Mouse (Mus musculus): ENCODE measurements around the gene Astn1. TPM values are rescaled to one million over a fixed set of nuclear protein-coding genes. Genes with fewer than 3 reads are reported as not detected.

Gene Astn1
- polyA plus RNA-seq, 1 experiment from 2014 or later: 2.6 TPM

DNA sequence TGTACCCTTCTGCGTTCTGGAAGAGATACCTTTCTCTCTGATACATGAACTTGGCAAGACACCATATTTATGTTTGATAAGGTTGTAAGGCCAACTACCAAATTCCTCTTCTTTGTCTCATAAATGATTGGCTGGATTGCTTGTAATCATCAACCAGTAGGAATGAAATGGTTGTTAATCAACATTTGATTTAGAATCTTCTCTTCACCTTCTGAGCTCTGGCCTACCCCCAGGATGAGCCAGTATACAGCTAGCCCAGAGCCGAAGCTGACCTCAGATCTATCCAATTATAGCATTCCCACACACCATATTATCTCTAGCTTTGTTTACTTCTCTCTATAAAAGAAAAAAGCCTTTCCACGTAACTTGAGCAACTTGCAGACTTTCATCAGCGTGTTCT, 270.9 kb downstream of the Astn1 start:
- ATAC-seq (replicated peaks; ENCODE audit: insufficient number of reproducible peaks, low FRiP score, low TSS enrichment): no peak
- no peaks in the 10 kb centered on the region for H3K36me3 ChIP-seq (ENCODE audit: control insufficient read depth, insufficient read depth, low read length)
- H3K4me3 ChIP-seq (ENCODE audit: low read depth, low read length): no peak overlapping the region
- 65% methylated on average over 4 of the region's 4 CpGs for WGBS (ENCODE audit: insufficient replicate concordance)
- H3K9ac ChIP-seq (ENCODE audit: low read depth, low read length): no peak overlapping the region
- no peak overlapping the region for H3K27ac ChIP-seq (ENCODE audit: low read depth, low read length)
- no peaks in the 10 kb centered on the region for H3K27me3 ChIP-seq (ENCODE audit: control insufficient read depth, insufficient read depth, low read length)
- no peaks in the 10 kb centered on the region for H3K4me1 ChIP-seq (ENCODE audit: control insufficient read depth, insufficient read depth, low read length)
- no peaks in the 10 kb centered on the region for H3K9me3 ChIP-seq (replicated peaks; ENCODE audit: control insufficient read depth, low read length)
- no peak overlapping the region for H3K4me2 ChIP-seq

DNA sequence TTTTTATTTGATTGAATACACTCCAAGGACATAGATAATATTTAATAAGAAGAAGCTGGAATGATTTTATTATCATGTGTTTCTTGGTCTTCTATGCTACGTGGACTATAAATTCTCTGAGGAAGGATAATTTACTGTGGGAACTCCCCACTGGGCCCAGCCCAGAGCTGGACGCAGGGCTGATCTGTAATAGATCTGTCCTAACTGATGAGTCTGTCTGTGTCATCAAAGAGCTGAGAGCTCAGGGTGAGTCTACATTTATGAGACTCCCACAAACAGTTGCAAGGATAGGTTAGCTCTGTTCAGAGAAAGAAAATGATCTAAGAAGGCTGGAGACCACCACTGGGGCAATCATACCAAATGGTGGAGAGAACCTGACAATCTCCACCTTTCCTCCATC, 271.4 kb downstream of the Astn1 start:
- H3K9ac ChIP-seq (ENCODE audit: low read depth, low read length): no peak overlapping the region
- H3K4me3 ChIP-seq (ENCODE audit: low read depth, low read length): no peak overlapping the region
- no peaks in the 10 kb centered on the region for H3K9me3 ChIP-seq (replicated peaks; ENCODE audit: control insufficient read depth, low read length)
- H3K36me3 ChIP-seq (ENCODE audit: control insufficient read depth, insufficient read depth, low read length): no peaks in the 10 kb centered on the region
- no peaks in the 10 kb centered on the region for H3K4me1 ChIP-seq (ENCODE audit: control insufficient read depth, insufficient read depth, low read length)
- ATAC-seq (replicated peaks; ENCODE audit: insufficient number of reproducible peaks, low FRiP score, low TSS enrichment): no peak
- no peak overlapping the region for H3K27ac ChIP-seq (ENCODE audit: low read depth, low read length)
- 79% methylated on average over 2 of the region's 2 CpGs for WGBS (ENCODE audit: insufficient replicate concordance)
- H3K27me3 ChIP-seq (ENCODE audit: control insufficient read depth, insufficient read depth, low read length): no peaks in the 10 kb centered on the region
- no peak overlapping the region for H3K4me2 ChIP-seq

DNA sequence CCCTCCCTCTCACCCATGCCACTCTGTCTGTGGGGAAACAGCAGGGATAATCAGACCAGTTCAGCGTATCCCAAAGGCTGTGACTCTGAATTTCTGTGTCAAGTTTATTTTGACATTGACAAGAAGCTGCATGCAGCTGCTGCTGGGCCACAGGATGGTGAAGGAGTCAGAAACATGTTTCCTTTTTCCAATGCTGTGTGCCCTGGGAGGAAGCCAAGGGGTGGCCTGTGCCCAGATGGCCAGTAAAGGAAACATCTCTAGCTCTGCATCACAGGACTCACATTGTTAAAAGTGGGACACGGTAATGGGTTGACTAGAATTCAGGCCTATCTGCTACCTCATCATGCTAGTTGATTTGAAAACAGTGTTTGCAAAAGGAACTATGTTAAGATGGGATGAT, 279.2 kb downstream of the Astn1 start:
- Histone ChIP-seq H3K4me1 (ENCODE audit: control insufficient read depth, insufficient read depth, low read length) (no peaks in the 10 kb centered on the region), H3K4me3 (ENCODE audit: low read depth, low read length) (no peak overlapping the region), H3K9me3 (replicated peaks; ENCODE audit: control insufficient read depth, low read length) (no peaks in the 10 kb centered on the region), H3K9ac (ENCODE audit: low read depth, low read length) (no peak overlapping the region), H3K27ac (ENCODE audit: low read depth, low read length) (no peak overlapping the region), H3K36me3 (ENCODE audit: control insufficient read depth, insufficient read depth, low read length) (no peaks in the 10 kb centered on the region), H3K4me2 (no peak overlapping the region), H3K27me3 (ENCODE audit: control insufficient read depth, insufficient read depth, low read length) (no peaks in the 10 kb centered on the region; the same call in 1 of the 2 replicates)
- no peak for ATAC-seq (replicated peaks; ENCODE audit: insufficient number of reproducible peaks, low FRiP score, low TSS enrichment)
- WGBS (ENCODE audit: insufficient replicate concordance): 77% methylated on average over 2 of the region's 2 CpGs

DNA sequence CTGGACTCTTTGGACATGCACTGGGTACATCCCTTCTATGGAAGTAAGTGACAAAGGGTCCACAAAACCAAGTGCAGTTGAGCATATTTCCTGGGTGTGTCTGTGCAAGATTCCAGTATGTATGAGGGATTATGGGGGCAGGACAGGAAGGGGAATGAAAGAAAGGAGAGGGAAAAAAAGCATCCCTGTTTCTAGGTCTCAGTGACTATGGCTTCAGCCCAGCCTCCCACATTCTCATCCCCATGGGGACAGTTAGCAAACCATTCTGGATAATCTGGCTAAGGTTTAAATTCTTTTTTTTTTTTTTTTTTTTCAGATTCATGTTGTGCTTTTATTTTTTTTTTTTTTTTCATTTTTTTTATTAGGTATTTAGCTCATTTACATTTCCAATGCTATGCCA, 280.2 kb downstream of the Astn1 start:
- H3K9ac ChIP-seq (ENCODE audit: low read depth, low read length): no peak overlapping the region
- ATAC-seq (replicated peaks; ENCODE audit: insufficient number of reproducible peaks, low FRiP score, low TSS enrichment): no peak
- H3K4me1 ChIP-seq (ENCODE audit: control insufficient read depth, insufficient read depth, low read length): no peaks in the 10 kb centered on the region
- H3K9me3 ChIP-seq (replicated peaks; ENCODE audit: control insufficient read depth, low read length): no peaks in the 10 kb centered on the region
- no peaks in the 10 kb centered on the region for H3K36me3 ChIP-seq (ENCODE audit: control insufficient read depth, insufficient read depth, low read length)
- no peaks in the 10 kb centered on the region; the same call in 1 of the 2 replicates for H3K27me3 ChIP-seq (ENCODE audit: control insufficient read depth, insufficient read depth, low read length)
- no peak overlapping the region for H3K27ac ChIP-seq (ENCODE audit: low read depth, low read length)
- no peak overlapping the region for H3K4me2 ChIP-seq
- H3K4me3 ChIP-seq (ENCODE audit: low read depth, low read length): no peak overlapping the region

DNA sequence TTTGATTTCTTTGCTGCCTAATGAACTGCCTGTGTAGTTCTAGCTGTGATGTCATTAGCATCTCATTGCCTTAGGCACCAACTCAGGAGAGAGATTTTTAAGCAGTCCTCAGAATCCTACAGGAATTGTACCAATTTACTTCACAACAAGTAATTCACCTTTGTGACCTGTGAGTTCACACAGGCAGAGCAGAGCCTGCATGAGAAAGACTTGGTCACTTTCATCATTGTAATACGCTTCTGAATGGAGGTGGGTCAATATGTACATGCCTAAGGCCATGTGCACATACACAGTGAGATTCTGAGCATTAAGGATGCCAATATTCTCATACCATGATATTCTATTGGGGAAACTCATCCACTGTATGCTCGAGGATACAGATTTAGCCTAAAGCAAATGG, 290.7 kb downstream of the Astn1 start:
- no peaks in the 10 kb centered on the region for H3K36me3 ChIP-seq (ENCODE audit: control insufficient read depth, insufficient read depth, low read length)
- H3K4me1 ChIP-seq (ENCODE audit: control insufficient read depth, insufficient read depth, low read length): no peaks in the 10 kb centered on the region
- 64% methylated on average over 2 of the region's 2 CpGs for WGBS (ENCODE audit: insufficient replicate concordance)
- no peaks in the 10 kb centered on the region for H3K9me3 ChIP-seq (replicated peaks; ENCODE audit: control insufficient read depth, low read length)
- ATAC-seq (replicated peaks; ENCODE audit: insufficient number of reproducible peaks, low FRiP score, low TSS enrichment): no peak
- H3K9ac ChIP-seq (ENCODE audit: low read depth, low read length): no peak overlapping the region
- H3K27ac ChIP-seq (ENCODE audit: low read depth, low read length): no peak overlapping the region
- no peak overlapping the region for H3K4me3 ChIP-seq (ENCODE audit: low read depth, low read length)
- no peak overlapping the region for H3K4me2 ChIP-seq
- H3K27me3 ChIP-seq (ENCODE audit: control insufficient read depth, insufficient read depth, low read length): no peaks in the 10 kb centered on the region

DNA sequence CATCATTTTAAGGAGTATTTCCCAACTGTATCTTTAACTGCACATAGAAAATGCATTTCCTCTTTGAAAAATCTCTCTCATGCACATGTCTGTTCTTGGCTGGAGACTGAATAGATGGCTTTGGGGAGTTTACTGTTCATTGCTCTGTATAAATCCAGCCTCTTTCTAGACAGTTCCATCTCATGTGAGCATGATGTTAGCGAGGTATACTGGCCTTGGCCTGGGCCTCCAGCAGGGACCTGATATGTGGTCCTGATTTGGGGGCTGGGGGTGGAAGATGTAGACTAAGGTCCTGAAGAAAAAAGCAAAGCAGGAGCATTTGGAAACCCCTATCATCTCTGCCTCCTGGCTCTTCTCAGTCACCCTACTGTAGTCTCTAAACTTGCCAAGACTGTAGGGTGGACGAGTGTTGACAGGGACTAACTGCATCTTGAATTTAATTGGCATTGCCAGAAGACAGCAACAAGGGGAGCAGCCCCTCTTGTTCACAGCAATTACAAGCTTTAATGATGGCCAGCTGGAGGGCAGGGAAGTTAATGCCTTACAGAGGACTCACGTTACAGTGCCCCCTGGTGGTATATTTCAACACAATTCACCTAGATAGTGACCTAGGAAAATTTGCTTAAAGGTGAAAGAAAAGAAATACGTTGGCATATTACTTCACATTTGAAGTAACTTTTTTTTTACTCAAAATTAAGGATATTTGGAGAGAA, 291.9 kb downstream of the Astn1 start:
- Histone ChIP-seq H3K36me3 (ENCODE audit: control insufficient read depth, insufficient read depth, low read length) (no peaks in the 10 kb centered on the region), H3K27ac (ENCODE audit: low read depth, low read length) (no peak overlapping the region), H3K4me1 (ENCODE audit: control insufficient read depth, insufficient read depth, low read length) (no peaks in the 10 kb centered on the region), H3K27me3 (ENCODE audit: control insufficient read depth, insufficient read depth, low read length) (no peaks in the 10 kb centered on the region), H3K4me3 (ENCODE audit: low read depth, low read length) (no peak overlapping the region), H3K9ac (ENCODE audit: low read depth, low read length) (no peak overlapping the region), H3K9me3 (replicated peaks; ENCODE audit: control insufficient read depth, low read length) (no peaks in the 10 kb centered on the region), H3K4me2 (no peak overlapping the region)
- ATAC-seq (replicated peaks; ENCODE audit: insufficient number of reproducible peaks, low FRiP score, low TSS enrichment): no peak
- WGBS (ENCODE audit: insufficient replicate concordance): 33% methylated on average over 4 of the region's 4 CpGs

DNA sequence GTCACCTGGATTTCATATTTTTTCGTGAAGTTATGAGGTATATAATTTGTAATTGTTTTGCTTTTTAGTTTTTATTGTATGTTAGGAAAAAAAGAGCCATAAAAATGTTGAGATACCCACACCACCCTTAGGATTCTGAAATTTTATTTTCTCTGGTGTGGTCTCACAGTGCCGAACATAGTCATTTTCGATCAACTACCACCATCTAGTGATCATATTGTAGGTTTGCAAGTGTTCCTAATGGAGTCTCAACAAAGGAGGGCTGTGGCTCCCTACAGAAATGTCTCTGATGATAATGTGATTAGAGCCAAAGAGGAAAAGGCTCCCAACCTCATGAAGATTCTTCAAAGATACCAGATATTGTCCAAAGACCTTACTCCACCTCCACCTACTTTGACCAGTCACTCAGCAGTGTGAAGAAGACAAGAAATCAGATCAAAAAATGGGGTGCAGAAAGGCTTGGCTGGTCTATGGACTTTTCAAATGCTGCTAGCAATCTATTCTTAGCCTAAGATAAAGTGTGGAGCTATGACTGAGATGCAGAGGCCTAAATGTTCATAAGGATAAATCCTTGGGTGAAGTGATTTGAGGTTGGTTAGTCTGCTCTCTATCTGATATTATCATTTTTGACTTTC, 292.6 kb downstream of the Astn1 start:
- Histone ChIP-seq H3K4me3 (ENCODE audit: low read depth, low read length) (no peak overlapping the region), H3K4me2 (no peak overlapping the region), H3K27me3 (ENCODE audit: control insufficient read depth, insufficient read depth, low read length) (no peaks in the 10 kb centered on the region), H3K27ac (ENCODE audit: low read depth, low read length) (no peak overlapping the region), H3K9me3 (replicated peaks; ENCODE audit: control insufficient read depth, low read length) (no peaks in the 10 kb centered on the region), H3K4me1 (ENCODE audit: control insufficient read depth, insufficient read depth, low read length) (no peaks in the 10 kb centered on the region), H3K36me3 (ENCODE audit: control insufficient read depth, insufficient read depth, low read length) (no peaks in the 10 kb centered on the region), H3K9ac (ENCODE audit: low read depth, low read length) (no peak overlapping the region)
- ATAC-seq (replicated peaks; ENCODE audit: insufficient number of reproducible peaks, low FRiP score, low TSS enrichment): peak; percentile 63; the same call in 1 of the 2 replicates
- 41% methylated on average over 3 of the region's 3 CpGs for WGBS (ENCODE audit: insufficient replicate concordance)

DNA sequence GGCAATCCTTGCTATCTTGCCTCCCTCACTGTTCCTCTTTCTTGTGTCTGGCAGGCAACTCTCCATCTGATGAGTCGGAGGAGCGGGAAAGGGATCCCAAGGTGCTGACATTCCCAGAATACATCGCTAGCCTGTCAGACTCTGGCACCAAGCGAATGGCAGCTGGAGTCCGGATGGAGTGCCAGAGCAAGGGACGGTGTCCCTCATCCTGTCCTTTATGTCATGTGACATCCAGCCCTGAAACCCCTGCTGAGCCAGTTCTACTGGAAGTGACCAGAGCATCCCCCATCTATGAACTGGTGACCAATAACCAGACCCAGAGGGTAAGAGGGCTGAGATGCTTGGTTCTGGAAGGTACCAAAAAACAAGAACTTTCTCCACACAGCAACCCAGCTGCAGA, 294.9 kb downstream of the Astn1 start:
- WGBS (ENCODE audit: insufficient replicate concordance): 81% methylated on average over 6 of the region's 6 CpGs
- ATAC-seq (replicated peaks; ENCODE audit: insufficient number of reproducible peaks, low FRiP score, low TSS enrichment): no peak
- H3K9me3 ChIP-seq (replicated peaks; ENCODE audit: control insufficient read depth, low read length): no peaks in the 10 kb centered on the region

DNA sequence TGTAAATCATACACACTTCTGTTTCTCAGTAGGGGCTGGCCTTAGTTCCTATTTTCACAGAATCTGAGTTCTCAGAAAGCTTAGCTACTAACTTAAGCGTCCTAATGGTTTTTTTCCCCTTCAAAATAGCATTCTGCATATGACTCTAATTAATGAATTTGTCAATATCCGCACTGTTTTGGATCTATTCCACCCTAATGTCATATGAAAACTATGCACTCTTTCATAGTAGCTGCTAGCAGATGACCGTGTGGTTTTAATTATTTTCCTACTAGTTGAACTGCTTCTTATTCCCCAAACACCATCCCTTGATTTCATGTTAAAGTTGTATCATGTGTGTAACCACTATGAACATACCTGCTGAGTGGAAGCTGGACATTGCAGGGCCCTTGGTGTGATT, 303.9 kb downstream of the Astn1 start:
- no peak for ATAC-seq (replicated peaks; ENCODE audit: insufficient number of reproducible peaks, low FRiP score, low TSS enrichment)
- H3K4me1 ChIP-seq (ENCODE audit: control insufficient read depth, insufficient read depth, low read length): no peaks in the 10 kb centered on the region
- WGBS (ENCODE audit: insufficient replicate concordance): 71% methylated on average over 3 of the region's 3 CpGs

More for the DNA sequence above, 294.9 kb downstream of the Astn1 start:
- Histone ChIP-seq H3K36me3 (ENCODE audit: control insufficient read depth, insufficient read depth, low read length) (no peaks in the 10 kb centered on the region), H3K4me3 (ENCODE audit: low read depth, low read length) (no peak overlapping the region), H3K4me1 (ENCODE audit: control insufficient read depth, insufficient read depth, low read length) (no peaks in the 10 kb centered on the region), H3K9ac (ENCODE audit: low read depth, low read length) (no peak overlapping the region), H3K4me2 (no peak overlapping the region), H3K27me3 (ENCODE audit: control insufficient read depth, insufficient read depth, low read length) (no peaks in the 10 kb centered on the region), H3K27ac (ENCODE audit: low read depth, low read length) (no peak overlapping the region)

More for the DNA sequence above, 303.9 kb downstream of the Astn1 start:
- Histone ChIP-seq H3K4me3 (ENCODE audit: low read depth, low read length) (no peak overlapping the region), H3K27ac (ENCODE audit: low read depth, low read length) (no peak overlapping the region), H3K4me2 (no peak overlapping the region), H3K9me3 (replicated peaks; ENCODE audit: control insufficient read depth, low read length) (no peaks in the 10 kb centered on the region), H3K36me3 (ENCODE audit: control insufficient read depth, insufficient read depth, low read length) (no peaks in the 10 kb centered on the region), H3K27me3 (ENCODE audit: control insufficient read depth, insufficient read depth, low read length) (no peaks in the 10 kb centered on the region), H3K9ac (ENCODE audit: low read depth, low read length) (no peak overlapping the region)
